Mouse (Mus musculus): Measurements from ENCODE around the gene Dag1. TPM values are rescaled to one million over a fixed set of nuclear protein-coding genes. Genes with fewer than 3 reads are reported as not detected.
A peak's percentile ranks its signal among the peaks of the same experiment; 100 is the strongest.

Gene Dag1
- total and polyA plus RNA-seq, 3 experiments = 124 to 347 (median 305) TPM

DNA sequence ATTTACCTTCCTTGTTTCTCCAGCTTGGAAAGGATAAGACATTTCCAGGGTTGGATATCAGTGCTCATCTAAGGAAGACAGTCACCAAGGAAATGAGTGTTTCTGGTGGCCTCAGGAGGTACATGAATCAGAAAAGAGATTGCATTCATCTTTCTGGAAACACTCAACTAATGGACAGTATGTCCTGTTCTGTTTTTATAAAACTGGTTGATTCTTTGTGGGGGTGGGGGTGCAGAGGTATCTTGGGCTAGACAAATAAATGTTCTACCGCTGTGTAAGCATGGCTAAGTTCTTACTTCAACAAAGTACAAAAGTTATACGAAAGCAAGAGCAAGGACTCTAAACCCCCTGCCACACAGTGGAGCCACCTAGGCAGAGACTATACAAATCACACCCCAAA, 30.9 kb downstream of the Dag1 start:
- Histone ChIP-seq H3K36me3 (ENCODE audit: control insufficient read depth, insufficient read depth, low read length) (peaks cover 33% of the 10 kb centered on the region), H3K9ac (ENCODE audit: low read depth, low read length) (no peak overlapping the region), H3K4me3 (no peak overlapping the region), H3K4me1 (ENCODE audit: control insufficient read depth, insufficient read depth, low read length) (peaks cover 18% of the 10 kb centered on the region), H3K27me3 (ENCODE audit: control insufficient read depth, insufficient read depth, low read length) (no peaks in the 10 kb centered on the region), H3K79me2 (replicated peaks; ENCODE audit: control insufficient read depth, insufficient read depth, low read length) (peaks cover 6% of the 10 kb centered on the region), H3K27ac (no peak overlapping the region)
- 86% methylated on average over 2 of the region's 2 CpGs for WGBS
- intact Hi-C loops (cut with DNase I) = no loop called here
- TF ChIP-seq EP300 (IDR thresholded peaks at IDR 0.05; ENCODE audit: insufficient read depth, low read depth, low read length) (no peak), CTCF (IDR thresholded peaks at IDR 0.05) (no peak), POLR2A (IDR thresholded peaks at IDR 0.05; ENCODE audit: insufficient read depth, low read depth, low read length) (no peak)
- DNase-seq = no peak

DNA sequence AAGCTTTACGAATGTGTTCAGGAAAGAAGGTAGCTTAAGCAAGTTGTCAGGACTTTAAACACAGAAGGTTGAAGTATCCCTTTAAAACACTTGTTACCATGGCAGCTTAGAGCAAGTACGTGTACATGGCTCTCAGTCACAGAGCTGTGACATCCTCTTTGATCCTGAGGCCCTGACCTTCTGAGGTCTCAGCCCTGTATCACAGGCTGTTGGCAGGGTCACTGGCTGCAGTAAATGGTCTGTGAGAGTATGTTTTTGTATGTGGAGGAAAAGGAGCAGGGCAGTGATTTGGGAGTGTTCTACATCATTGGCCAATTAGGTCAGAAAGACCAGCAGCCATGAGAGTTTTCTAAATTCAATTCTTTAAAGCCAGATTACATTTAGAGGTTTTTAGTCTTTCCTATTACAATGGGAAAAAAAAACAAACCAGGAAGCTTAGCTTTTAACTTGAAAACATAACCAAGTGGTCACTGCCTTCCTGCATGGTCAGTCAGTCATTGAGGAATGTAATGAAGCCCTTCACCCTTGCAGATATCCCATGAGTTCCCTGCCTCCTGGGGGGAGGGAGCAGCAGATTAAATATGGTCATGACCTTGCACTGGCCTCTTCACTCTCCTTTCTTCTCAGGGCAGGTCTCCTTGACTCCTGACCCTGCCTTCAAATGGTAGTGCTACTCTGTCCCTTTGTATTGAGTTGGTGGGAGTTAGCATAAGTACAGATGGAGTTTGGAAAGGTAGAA, 35.7 kb downstream of the Dag1 start:
- 41% methylated on average over 2 of the region's 2 CpGs for WGBS
- DNase-seq = no peak

DNA sequence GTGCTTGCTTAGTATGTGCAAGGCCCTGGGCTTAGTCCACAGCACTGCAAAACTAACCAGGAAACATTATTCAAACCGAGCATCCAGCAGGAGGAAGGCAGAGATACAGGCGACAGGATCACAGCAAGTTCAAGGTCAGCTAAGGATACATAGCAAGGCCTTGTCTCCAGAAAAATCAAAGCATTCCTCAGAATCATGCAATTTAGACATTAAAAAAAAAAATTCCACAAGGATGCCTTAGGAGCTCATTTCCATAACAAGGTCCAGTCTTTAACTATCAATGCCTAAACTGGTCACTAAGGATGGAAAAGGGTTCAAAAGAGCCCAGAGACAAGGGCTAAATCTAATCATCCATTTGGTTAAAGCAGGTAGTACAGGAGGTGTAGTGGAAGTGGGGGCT, 38.6 kb downstream of the Dag1 start:
- intact Hi-C loops (cut with DNase I) = no loop called here
- no peak overlapping the region for H3K4me3 ChIP-seq
- no peaks in the 10 kb centered on the region for H3K27me3 ChIP-seq (ENCODE audit: control insufficient read depth, insufficient read depth, low read length)
- H3K9ac ChIP-seq (ENCODE audit: low read depth, low read length) = no peak overlapping the region
- no peak for DNase-seq
- peaks cover 21% of the 10 kb centered on the region for H3K36me3 ChIP-seq (ENCODE audit: control insufficient read depth, insufficient read depth, low read length)
- peaks cover 2% of the 10 kb centered on the region; the same call in 1 of the 2 replicates for H3K79me2 ChIP-seq (replicated peaks; ENCODE audit: control insufficient read depth, insufficient read depth, low read length)
- H3K27ac ChIP-seq = no peak overlapping the region
- peaks cover 14% of the 10 kb centered on the region for H3K4me1 ChIP-seq (ENCODE audit: control insufficient read depth, insufficient read depth, low read length)
- TF ChIP-seq EP300 (IDR thresholded peaks at IDR 0.05; ENCODE audit: insufficient read depth, low read depth, low read length) (no peak), CTCF (IDR thresholded peaks at IDR 0.05) (no peak), POLR2A (IDR thresholded peaks at IDR 0.05; ENCODE audit: insufficient read depth, low read depth, low read length) (no peak)
- WGBS = 54% methylated on average over 2 of the region's 2 CpGs

More for the DNA sequence above, 35.7 kb downstream of the Dag1 start:
- Histone ChIP-seq H3K9ac (ENCODE audit: low read depth, low read length) (no peak overlapping the region; the same call in 1 of the 2 replicates), H3K36me3 (ENCODE audit: control insufficient read depth, insufficient read depth, low read length) (peaks cover 25% of the 10 kb centered on the region), H3K27me3 (ENCODE audit: control insufficient read depth, insufficient read depth, low read length) (no peaks in the 10 kb centered on the region), H3K4me3 (no peak overlapping the region), H3K27ac (no peak overlapping the region), H3K4me1 (ENCODE audit: control insufficient read depth, insufficient read depth, low read length) (peaks cover 13% of the 10 kb centered on the region), H3K79me2 (replicated peaks; ENCODE audit: control insufficient read depth, insufficient read depth, low read length) (peaks cover 4% of the 10 kb centered on the region)
- TF ChIP-seq POLR2A (IDR thresholded peaks at IDR 0.05; ENCODE audit: insufficient read depth, low read depth, low read length) (no peak), EP300 (IDR thresholded peaks at IDR 0.05; ENCODE audit: insufficient read depth, low read depth, low read length) (no peak), CTCF (IDR thresholded peaks at IDR 0.05) (no peak)
- intact Hi-C loops (cut with DNase I) = no loop called here

DNA sequence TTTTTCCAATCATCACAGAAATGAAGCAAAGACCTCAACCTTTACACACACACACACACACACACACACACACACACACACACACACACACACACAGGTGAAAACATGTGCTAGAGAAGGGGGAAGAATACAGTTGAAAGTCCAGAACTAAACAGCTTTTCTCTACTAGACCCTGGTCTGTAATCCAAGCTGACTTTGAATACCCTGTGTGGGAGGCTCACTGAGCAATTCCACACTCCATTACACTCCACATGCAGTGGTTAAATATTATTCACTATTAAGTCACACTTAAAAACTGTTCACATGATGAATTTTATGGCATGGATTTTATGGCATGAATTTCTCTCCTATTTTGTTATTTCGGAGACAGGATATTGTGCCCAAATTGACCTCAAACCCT, 40.1 kb downstream of the Dag1 start:
- WGBS = 94% methylated on average over 1 of the region's 1 CpGs
- peaks cover 14% of the 10 kb centered on the region for H3K36me3 ChIP-seq (ENCODE audit: control insufficient read depth, insufficient read depth, low read length)
- peaks cover 18% of the 10 kb centered on the region for H3K4me1 ChIP-seq (ENCODE audit: control insufficient read depth, insufficient read depth, low read length)
- H3K27me3 ChIP-seq (ENCODE audit: control insufficient read depth, insufficient read depth, low read length) = no peaks in the 10 kb centered on the region
- no peak overlapping the region for H3K27ac ChIP-seq
- no peak for DNase-seq
- no peaks in the 10 kb centered on the region; the same call in 1 of the 2 replicates for H3K79me2 ChIP-seq (replicated peaks; ENCODE audit: control insufficient read depth, insufficient read depth, low read length)
- no peak overlapping the region for H3K9ac ChIP-seq (ENCODE audit: low read depth, low read length)
- no peak for TF ChIP-seq CTCF (IDR thresholded peaks at IDR 0.05)
- no peak for TF ChIP-seq POLR2A (IDR thresholded peaks at IDR 0.05; ENCODE audit: insufficient read depth, low read depth, low read length)
- no peak for TF ChIP-seq EP300 (IDR thresholded peaks at IDR 0.05; ENCODE audit: insufficient read depth, low read depth, low read length)
- intact Hi-C loops (cut with DNase I) = loop anchor here (5.0 kb wide), 1 partner anchor 39 kb away; the partner anchor contains the start of gene Dag1
- no peak overlapping the region for H3K4me3 ChIP-seq

DNA sequence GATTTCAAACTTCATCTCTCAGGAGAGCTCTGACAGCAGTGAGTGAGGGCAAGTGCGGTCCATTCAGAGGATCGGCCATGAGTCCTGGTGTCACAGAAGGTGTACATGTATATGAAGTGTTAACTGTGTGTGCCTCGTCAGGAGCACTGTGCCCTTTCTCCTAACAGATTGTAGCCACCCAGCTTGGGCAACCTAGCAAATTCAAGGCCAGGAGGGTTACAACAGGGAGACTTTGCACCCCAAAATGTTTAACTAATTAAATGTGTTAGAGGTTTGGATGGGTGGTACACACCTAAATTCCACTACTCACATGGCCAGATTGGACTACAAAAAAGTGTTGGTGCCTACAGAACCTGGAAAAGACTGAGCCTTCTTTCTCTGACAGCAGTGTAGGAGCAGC, 42.2 kb downstream of the Dag1 start:
- intact Hi-C loops (cut with DNase I) = loop anchor here (5.0 kb wide), 1 partner anchor 41 kb away; the partner anchor contains the start of gene Dag1
- Histone ChIP-seq H3K9ac (ENCODE audit: low read depth, low read length) (no peak overlapping the region), H3K27ac (peak overlapping the region; percentile 84), H3K36me3 (ENCODE audit: control insufficient read depth, insufficient read depth, low read length) (peaks cover 8% of the 10 kb centered on the region), H3K79me2 (replicated peaks; ENCODE audit: control insufficient read depth, insufficient read depth, low read length) (no peaks in the 10 kb centered on the region; the same call in 1 of the 2 replicates), H3K4me1 (ENCODE audit: control insufficient read depth, insufficient read depth, low read length) (peaks cover 13% of the 10 kb centered on the region), H3K27me3 (ENCODE audit: control insufficient read depth, insufficient read depth, low read length) (no peaks in the 10 kb centered on the region), H3K4me3 (no peak overlapping the region)
- DNase-seq = no peak
- TF ChIP-seq EP300 (IDR thresholded peaks at IDR 0.05; ENCODE audit: insufficient read depth, low read depth, low read length) (no peak), POLR2A (IDR thresholded peaks at IDR 0.05; ENCODE audit: insufficient read depth, low read depth, low read length) (no peak), CTCF (IDR thresholded peaks at IDR 0.05) (no peak)
- 80% methylated on average over 3 of the region's 3 CpGs for WGBS

DNA sequence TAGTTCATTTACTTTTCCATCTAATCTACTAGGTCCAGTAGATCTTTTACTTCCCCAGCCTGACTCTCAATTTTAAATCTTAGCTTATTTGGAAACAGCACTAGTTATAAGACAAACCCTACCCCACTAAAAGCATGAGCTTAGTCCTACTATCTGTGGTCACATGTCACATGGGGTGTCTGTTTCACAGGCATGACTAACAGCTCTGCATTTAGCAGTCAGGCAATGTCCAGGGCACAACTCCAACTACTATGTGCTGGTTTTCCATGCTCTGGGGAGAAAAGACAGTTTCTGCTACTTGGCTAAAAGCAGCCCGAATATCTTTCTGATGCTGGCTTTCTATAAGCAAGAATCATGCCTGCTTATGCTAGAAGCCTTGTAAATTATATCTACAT, 43.4 kb downstream of the Dag1 start:
- TF ChIP-seq CTCF (IDR thresholded peaks at IDR 0.05) (no peak), EP300 (IDR thresholded peaks at IDR 0.05; ENCODE audit: insufficient read depth, low read depth, low read length) (peak; percentile 59; the same call in 1 of the 2 replicates), POLR2A (IDR thresholded peaks at IDR 0.05; ENCODE audit: insufficient read depth, low read depth, low read length) (no peak)
- Histone ChIP-seq H3K27me3 (ENCODE audit: control insufficient read depth, insufficient read depth, low read length) (no peaks in the 10 kb centered on the region), H3K4me3 (no peak overlapping the region), H3K36me3 (ENCODE audit: control insufficient read depth, insufficient read depth, low read length) (peaks cover 8% of the 10 kb centered on the region), H3K27ac (peak overlapping the region; percentile 84), H3K79me2 (replicated peaks; ENCODE audit: control insufficient read depth, insufficient read depth, low read length) (no peaks in the 10 kb centered on the region; the same call in 1 of the 2 replicates), H3K4me1 (ENCODE audit: control insufficient read depth, insufficient read depth, low read length) (peaks cover 13% of the 10 kb centered on the region), H3K9ac (ENCODE audit: low read depth, low read length) (no peak overlapping the region)
- DNase-seq = peak in 1 of 2 experiments; percentile 61
- 37% methylated on average over 1 of the region's 1 CpGs for WGBS
- intact Hi-C loops (cut with DNase I) = loop anchor here (5.0 kb wide), 1 partner anchor 42 kb away; the partner anchor contains the start of gene Dag1
